Mouse (Mus musculus): Measurements from ENCODE around the gene Sipa1l3. TPM values are rescaled to one million over a fixed set of nuclear protein-coding genes. Genes with fewer than 3 reads are reported as not detected.

Gene Sipa1l3
- 38.2 and 41.4 TPM in 2 replicates for polyA plus RNA-seq (2012; rRNA removed)

DNA sequence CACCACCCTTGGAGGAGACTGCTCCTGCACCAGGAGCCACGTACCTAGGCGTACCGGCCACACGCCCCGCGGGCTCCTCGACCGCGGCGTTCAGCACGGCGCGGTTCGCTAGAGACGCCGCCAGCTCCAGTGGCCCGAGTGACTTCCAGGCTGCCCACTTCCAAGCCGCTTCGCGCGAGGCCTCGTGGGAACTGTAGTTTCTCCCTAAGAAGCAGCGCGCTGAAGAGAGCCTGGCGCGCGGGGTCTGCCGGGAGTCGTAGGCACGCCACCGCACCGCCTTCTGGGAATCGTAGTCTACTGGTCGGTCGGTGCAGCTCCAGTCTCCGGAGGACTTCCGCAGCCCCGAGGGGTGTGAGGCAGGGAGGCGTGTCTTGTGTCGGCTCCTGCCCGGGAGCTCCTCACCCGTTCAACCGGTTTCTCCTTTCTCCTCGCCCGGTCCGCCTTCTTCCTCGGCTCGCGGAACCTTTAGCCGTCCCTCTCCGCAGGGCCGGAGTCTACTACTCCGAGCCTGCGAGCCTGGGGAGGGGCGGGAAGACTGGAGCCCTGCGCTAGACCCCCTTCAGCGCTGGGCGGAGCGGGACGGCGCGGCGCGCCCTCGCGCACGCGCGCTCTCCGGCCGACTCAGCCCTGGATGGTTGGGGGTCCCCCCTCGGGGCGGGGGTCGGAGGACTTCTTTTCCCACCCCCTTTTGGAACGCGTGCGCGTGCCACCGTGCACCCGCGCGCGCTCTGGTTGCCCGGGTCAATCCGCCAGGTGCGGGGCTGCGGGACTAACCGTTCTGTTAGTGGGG is at the start of gene Sipa1l3:
TSS of gene Sipa1l3 (minus strand) at position 221 of the 790 bp plus-strand sequence.
- peak; percentile 96 to 98 for DNase-seq (ENCODE audit: extremely low spot score in 1 of 2, low spot score in 1 of 2)

DNA sequence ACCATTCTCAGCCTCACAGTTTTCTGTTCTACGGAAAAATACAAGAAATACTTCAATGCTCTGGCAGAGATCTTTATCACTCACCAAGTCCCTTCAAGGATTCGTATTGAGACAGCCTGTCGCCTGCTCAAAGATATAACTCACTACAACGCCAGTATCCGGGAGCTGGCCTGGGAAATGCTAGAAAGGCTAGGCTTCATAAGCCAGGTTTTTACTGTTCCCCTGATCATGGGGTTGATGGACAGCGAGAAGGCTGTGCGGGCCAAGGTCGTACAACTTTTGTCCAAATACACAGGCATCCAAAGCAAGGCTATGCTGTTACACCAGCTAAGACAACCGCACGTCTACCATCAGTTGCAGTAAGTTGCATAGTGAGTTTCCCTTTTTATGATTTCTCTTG is 44.6 kb upstream of the Sipa1l3 start:
- DNase-seq (ENCODE audit: extremely low spot score in 1 of 2, low spot score in 1 of 2), result no peak

DNA sequence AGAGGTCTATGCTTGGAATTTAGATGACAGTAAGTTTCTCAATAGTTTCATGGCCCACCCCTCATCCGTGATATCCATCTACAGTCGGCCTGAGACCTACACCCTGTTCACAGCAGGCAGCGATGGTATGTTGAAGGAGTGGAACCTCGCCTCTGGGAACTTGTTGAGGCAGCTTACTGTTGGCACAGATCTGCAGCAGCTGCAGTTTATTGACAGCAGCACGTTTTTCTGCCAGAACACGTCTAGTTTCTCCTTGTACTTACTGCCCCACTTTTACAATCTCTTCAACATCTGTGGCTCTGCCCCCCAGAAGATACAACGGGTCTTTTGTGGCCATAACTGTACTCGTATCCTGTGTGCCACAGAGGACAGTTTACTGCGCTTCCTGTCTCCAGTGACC is 42.6 kb upstream of the Sipa1l3 start:
- no peak for DNase-seq (ENCODE audit: extremely low spot score in 1 of 2, low spot score in 1 of 2)

DNA sequence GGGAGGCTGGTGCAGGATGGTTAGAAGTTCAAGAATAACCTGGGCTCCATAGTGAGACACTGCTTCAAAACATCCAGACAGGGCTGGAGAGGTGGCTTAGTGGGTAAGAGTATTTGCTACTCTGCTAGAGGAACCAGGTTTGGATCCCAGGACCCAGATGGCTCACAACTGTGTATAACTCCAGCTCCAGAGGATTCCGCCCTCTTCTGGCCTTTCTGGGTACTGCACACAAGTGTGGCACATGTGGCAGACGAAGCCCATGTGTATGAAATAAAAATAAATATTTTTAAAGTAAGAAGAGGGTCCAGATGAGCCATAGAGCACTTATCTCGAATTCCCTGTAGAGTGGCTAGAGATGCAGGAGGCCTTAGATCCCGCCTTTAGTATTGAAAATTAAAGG is 40.8 kb upstream of the Sipa1l3 start:
- DNase-seq (ENCODE audit: extremely low spot score in 1 of 2, low spot score in 1 of 2), result no peak

DNA sequence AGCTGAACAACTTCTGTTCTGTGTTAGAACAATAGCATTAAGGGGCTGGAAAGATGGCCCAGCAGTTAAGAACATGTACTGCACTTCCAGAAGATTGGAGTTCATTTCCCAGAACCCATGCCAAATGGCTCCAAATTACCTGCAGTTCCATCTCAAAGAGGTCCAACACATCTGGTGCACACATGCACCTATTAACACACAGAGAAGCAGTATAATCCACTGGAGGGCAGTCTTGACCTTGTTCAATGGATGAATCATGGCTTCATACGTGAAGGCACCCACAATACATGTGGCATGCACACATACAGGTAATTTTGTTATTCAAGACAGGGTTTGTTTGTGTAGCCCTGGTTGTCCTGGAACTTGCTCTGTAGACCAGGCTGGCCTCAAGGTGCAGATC is 40.3 kb upstream of the Sipa1l3 start:
- DNase-seq (ENCODE audit: extremely low spot score in 1 of 2, low spot score in 1 of 2), result no peak

DNA sequence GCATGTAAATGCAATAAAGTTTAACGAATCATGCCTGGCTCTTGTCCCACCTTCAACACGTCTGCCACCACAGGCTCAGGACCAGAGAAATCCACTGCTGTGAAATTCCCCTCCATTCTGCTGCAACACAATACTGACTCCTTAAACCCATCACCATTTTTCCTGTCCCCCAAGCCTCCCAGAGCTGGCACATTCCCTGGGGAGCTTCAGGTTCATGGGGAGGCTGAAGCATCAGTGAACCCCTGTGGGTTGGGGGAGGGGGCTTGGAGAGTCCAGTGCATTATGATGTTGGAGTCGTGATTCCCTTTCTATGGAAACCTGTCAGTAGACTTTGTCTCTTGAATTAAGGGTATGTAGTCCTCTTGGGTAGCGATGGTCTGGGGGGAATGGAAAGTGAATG is 37.8 kb upstream of the Sipa1l3 start:
- no peak for DNase-seq (ENCODE audit: extremely low spot score in 1 of 2, low spot score in 1 of 2)

DNA sequence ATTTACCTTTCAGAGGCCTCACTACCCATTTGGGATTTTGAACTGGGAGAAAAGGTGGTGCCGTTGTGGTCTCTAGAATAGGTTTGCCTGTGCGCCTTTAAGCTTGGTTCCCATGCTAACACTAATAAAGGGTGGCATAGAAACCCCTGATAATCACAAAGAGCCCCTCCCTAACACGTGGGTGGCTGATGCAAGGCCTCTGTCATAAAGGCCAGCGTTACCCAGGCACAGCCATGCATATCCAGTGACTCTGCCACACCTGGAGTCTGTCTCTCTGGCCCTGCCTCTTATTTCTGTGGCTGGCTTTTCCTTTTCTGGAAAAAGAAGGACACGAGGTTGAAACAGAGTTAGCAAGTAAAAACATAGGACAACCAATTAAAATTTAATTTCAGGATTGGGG is 37.1 kb upstream of the Sipa1l3 start:
- DNase-seq (ENCODE audit: extremely low spot score in 1 of 2, low spot score in 1 of 2), result no peak

DNA sequence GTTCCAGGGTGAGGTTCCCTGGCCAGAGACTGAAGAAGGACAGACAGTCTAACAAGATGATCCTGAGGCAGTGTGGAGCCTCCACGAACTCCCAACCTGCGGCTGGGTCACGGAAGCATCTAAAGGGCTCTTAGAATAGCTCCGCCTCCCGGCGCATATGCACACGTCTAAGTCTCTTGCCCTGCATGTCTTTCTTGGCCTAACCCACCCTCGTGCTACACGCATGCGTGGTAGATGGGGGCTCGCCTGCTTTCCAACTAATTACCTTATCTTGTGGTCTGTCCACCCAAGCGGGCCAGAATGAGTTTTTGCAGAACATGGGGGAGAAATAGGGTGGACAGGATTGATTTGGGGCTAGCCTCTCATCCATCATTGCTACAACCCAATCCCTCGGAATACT is 36.6 kb upstream of the Sipa1l3 start:
- no peak for DNase-seq (ENCODE audit: extremely low spot score in 1 of 2, low spot score in 1 of 2)

DNA sequence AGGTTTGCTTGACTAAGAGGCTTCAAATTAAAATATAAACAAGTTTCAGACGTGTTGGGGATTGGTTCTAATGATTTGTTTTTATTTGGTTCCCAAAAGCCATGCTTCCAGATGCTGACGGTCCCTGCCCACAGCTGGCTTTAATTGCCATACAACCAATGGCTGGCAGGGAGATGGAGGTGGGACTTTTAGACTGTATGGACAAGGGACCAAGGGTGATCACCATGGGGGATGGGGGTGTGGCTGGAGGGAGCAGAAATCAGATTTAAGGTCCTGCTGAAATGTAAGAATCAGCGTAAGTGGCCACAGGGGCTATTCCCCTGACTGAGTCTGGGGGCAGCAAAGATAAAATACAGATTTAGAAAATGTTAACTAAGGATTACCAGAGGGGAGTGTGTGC is 32.2 kb upstream of the Sipa1l3 start:
- no peak for DNase-seq (ENCODE audit: extremely low spot score in 1 of 2, low spot score in 1 of 2)

DNA sequence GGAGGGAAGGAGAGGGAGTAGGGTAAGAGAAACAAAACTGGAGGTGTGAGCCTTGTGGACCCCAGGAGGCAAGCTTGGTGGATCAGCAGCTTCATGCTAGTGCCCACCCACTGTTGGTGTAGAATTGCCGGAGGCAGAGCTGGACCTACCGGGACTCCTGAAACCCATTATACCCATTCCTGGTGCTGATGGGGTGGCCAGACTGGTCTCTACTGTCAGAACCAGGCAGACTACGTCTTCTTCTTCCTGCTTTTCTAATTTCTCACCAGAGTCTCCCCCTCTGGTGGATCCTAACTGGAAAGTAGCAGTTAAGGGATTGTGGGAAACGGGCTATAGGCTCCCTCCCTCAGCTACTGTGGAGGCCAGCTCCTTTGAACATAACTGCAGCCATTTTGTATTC is 23.2 kb upstream of the Sipa1l3 start:
- DNase-seq (ENCODE audit: extremely low spot score in 1 of 2, low spot score in 1 of 2), result no peak

DNA sequence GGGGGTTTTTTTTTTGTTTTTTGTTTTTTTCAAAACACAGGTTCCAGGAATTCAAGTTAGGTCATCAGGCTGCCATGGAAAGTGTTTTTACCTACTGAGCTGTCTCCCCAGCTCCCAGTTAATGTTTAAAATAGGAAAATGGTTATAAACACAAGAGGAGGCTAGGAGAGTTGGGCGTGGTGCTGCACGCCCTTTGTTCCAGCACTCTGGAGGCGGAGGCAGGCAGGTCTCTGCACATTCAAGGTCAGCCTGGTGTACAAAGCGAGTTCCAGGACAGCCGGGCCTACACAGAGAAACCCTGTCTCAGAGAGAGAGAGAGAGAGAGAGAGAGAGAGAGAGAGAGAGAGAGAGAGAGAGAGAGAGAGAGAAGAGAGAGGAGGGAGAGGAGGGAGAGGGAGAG is 22.7 kb upstream of the Sipa1l3 start:
- DNase-seq (ENCODE audit: extremely low spot score in 1 of 2, low spot score in 1 of 2), result no peak

DNA sequence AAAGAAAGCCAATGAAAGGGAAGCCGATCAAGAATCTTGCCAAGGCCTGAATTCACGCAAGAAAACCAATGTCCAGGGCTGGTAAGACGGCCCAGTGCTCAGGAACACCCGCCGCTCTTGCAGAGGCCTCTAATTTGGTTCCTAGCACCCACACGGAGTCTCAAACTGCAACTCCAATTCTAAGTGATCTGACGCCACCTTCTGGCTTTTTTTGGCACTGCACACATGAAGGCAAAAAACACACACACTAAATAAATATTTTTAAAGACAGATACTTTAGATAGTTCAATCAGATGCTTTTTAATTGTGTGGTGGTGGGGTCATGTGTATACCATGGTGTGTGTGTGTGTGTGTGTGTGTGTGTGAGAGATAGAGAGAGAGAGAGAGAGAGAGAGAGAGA is 22.2 kb upstream of the Sipa1l3 start:
- no peak for DNase-seq (ENCODE audit: extremely low spot score in 1 of 2, low spot score in 1 of 2)

DNA sequence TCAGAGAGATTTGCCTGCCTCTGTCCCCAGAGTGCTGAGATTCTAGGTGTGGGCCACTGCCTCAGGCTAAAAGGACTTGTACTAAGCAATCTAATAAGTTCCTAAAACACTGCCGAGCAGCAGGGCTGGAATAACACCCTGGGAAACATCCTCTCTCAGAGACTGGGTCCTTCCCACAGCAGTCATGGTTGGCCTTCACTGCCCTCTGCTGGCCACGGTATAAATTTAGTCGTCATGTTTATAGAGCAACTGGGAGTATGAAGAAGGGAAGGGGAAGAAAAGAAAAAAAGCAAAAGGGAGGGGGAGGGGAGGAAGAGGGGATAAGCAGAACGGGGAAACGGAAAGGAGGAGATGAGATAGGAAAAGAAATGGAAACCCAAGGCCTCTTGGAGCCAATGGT is 5.3 kb upstream of the Sipa1l3 start:
- DNase-seq (ENCODE audit: extremely low spot score in 1 of 2, low spot score in 1 of 2), result peak in 1 of 2 experiments; percentile 84

DNA sequence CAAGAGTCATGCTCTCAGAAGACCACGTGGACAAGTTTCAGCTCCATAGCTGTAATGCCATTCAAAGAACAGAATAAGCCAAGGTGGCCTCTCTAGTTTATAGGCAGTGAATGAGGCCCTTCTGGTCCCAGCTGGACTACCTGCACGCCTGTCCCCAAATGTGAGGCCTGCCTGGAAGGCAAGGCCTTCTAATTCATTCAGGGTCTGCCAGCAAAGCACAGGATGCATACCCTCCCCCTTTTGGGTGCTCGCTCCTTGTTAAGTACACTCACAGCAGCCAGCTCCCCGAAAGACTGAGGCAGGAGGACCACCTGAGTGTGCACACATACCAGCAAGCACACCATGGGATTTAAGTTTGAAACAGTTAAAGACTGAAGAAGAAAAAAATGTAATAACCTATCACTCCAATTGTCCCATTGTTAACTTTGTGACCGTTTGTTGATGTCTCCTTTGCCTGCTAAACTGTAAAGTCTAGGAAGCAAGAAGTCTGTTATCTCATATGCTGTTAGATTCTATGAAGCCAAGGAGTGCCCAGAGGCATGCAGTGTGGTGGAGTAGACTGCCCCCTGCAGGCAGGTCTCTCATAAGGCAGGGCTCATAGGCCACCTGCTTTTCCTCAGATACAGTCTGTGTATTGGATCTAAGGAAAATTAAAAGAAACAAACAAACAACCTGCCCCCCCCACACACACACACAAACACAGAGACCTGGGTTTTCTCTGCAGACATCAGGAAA is 3.6 kb upstream of the Sipa1l3 start:
- peak; percentile 68 to 92 for DNase-seq (ENCODE audit: extremely low spot score in 1 of 2, low spot score in 1 of 2)

DNA sequence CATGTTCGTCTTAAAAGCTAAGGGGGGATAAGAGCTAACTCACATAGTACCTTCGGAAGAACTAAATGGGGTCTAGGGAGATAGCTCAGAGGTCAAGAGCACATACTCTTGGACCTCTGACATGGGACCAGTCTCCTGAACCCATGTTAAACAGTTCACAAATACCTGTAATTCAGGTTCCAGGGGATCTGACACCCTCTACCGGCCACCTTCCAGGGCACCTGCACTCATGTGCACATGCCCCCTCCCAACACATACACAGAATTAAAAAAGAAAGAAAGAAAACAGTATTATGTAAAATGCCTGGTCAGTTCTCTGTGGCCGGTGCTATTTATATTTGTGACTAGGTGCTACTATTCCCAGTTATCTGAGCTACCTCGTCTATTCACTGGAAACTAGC is 2.9 kb upstream of the Sipa1l3 start:
- no peak for DNase-seq (ENCODE audit: extremely low spot score in 1 of 2, low spot score in 1 of 2)

DNA sequence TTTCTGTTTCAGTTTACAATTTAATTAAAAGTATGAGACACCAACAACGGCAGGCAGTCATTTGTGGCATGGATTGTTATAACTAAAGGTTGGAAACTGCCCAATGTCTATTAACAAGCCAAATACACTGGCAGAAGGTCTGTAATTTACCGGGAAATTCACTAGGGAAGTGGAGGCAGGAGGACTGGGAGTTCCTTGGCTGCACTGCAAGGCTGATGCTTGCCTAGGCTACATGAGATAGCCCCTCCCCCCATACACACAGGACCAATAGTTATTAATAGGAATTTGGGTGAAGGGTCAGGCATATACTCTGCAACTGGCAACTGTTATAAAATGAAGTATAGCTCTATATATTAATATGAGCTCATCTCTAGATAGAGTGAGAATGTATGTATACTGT is 2.4 kb upstream of the Sipa1l3 start:
- no peak for DNase-seq (ENCODE audit: extremely low spot score in 1 of 2, low spot score in 1 of 2)

DNA sequence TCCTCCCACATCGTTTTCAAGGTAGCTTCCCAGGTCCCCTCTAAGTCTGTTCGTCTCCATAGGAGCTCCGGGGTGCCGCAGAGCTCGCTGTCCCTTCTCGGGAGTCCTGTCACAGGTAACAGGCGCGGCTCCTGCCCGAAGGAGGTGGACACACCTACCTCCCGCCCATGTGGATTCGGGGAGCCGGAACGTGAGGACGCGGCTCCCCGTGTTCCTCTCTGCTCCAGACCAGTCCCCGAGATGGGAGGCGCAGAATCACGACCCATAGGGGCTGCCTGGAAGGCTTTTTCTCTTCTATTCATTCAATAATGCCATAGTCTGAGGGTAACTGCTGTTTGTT is 740 bp upstream of the Sipa1l3 start:
- DNase-seq (ENCODE audit: extremely low spot score in 1 of 2, low spot score in 1 of 2), result peak in 1 of 2 experiments; percentile 20

DNA sequence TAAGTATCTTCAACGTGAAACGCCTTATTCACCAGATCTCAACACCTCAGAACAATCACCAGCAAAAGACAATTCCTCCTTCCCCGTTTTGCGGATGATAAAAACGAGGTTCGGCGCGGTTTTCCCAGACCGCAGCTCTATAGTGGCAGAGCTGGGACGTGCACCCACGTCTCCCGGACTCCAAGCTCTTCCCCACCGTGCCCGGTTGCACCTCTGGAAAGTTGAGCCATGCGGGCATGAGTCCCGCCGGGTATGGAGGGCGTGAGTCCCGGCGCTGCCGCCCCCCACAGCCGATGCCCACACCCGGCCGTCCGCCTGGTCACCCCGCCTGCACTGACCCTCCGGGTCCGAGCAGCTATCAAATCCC is 404 bp downstream of the Sipa1l3 start:
- no peak for DNase-seq (ENCODE audit: extremely low spot score in 1 of 2, low spot score in 1 of 2)

DNA sequence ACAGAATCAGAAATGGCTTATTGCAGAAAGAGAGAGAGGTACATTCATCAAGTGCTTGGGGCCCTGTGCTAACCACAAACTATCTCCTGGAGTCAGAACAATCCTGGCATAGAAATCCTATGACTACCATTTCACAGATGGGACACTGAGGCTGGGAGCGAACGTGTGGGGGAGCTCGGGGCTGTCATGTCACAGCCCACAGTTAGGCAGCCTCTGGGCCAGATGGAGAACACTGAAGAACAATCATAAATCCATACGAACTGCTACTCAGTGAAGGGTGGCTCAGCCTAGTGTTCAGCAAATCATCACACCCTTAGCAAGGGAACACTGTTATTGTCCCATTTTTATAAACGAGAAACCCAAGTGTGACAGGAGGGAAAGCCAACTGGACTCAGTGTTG is 1.3 kb downstream of the Sipa1l3 start:
- DNase-seq (ENCODE audit: extremely low spot score in 1 of 2, low spot score in 1 of 2), result peak in 1 of 2 experiments; percentile 16

DNA sequence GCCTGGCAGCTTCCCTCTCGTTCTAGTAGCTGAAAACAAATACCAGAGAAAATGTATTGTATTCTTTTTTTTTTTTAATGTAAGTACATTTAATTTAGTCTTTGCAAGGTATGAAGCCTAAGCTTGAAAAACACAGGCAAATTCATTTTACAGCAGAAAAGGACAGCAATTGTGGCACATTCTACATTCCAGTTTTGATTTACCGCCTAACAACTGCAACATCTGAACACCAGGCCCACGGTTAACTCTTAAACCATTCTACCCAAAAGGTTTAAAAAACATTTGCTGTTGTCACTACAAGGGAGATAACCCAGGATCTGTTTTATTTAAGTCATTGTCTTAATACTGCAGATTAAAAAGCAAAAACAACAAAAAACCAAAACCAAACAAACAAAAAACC is 2.8 kb downstream of the Sipa1l3 start:
- no peak for DNase-seq (ENCODE audit: extremely low spot score in 1 of 2, low spot score in 1 of 2)

DNA sequence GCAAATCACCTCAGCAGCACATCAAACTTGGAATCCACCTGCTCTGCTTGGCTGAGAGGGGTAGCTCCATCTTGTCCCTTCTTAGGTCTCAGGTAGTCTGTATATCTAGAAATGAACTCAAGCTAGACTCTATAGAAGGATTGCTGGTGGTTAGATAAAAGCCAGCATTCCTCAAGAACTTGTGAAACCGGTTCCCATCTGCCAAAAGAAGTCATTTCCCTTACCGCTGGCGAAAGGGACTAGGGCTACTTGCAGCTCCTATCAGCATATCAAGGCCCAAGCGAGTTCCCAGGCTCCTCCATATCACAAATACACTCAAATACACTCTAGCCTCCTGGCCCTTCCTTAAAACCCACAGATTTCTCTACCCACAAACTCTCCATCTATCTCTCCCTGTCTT is 5.7 kb downstream of the Sipa1l3 start:
- DNase-seq (ENCODE audit: extremely low spot score in 1 of 2, low spot score in 1 of 2), result no peak

DNA sequence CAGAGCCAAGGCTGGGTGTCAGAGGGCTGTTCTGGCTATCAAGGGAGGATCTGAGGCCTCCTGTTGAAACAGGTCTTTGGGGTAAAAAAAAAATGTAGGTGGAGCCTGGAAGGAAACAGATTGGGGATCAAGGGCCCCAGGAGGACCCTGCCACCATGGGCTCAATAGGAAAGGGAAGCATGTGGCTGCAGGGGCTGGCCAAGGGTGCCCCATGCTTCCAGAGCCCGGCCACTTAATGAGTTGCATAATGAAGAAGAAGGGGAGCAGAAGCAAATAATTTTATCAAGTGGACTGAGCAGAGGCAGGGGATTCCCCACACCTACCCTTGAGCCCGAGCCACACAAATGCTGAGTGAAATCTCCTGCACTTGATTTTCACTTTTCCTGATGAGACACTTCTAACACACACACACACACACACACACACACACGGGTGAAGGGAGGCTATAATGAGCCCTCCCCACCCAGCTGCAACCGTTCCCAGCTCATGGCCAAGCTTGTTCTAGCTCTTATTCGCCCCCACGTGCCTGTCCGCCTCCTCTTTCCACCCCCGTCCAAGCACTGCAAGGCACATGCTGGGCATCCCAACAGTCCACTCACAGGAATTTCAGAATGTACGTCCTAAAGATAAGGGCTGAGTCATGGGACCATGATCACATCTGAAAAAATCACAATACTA is 6.7 kb downstream of the Sipa1l3 start:
- DNase-seq (ENCODE audit: extremely low spot score in 1 of 2, low spot score in 1 of 2), result peak in 1 of 2 experiments; percentile 53

All from frontal cortex, adult 2 months (tissue).